Mouse (Mus musculus): Measurements from ENCODE around the gene Tbx20. TPM values are rescaled to one million over a fixed set of nuclear protein-coding genes. Genes with fewer than 3 reads are reported as not detected.
A peak's percentile ranks its signal among the peaks of the same experiment; 100 is the strongest.

The Tbx20 gene
- polyA plus RNA-seq, 1 experiment = not detected

GRCm38 (mm10) chr9:24770149-24770940 lies 3.8 kb downstream of the Tbx20 start:
- no peak for DNase-seq (ENCODE audit: extremely low spot score in 1 of 2, low spot score in 1 of 2)

- no peak for DNase-seq (ENCODE audit: extremely low spot score in 1 of 2, low spot score in 1 of 2)
Measured at GRCm38 (mm10) chr9:24769611-24770010, 4.5 kb downstream of the Tbx20 start.

- DNase-seq (ENCODE audit: extremely low spot score in 1 of 2, low spot score in 1 of 2) = no peak
Measured at GRCm38 (mm10) chr9:24767056-24767455, 7.0 kb downstream of the Tbx20 start.

GRCm38 (mm10) chr9:24765572-24765971 lies 8.5 kb downstream of the Tbx20 start:
- no peak for DNase-seq (ENCODE audit: extremely low spot score in 1 of 2, low spot score in 1 of 2)

GRCm38 (mm10) chr9:24760461-24760860 lies 13.6 kb downstream of the Tbx20 start:
- no peak for DNase-seq (ENCODE audit: extremely low spot score in 1 of 2, low spot score in 1 of 2)

- no peak for DNase-seq (ENCODE audit: extremely low spot score in 1 of 2, low spot score in 1 of 2)
Measured at GRCm38 (mm10) chr9:24744958-24745357, 29.1 kb downstream of the Tbx20 start.

GRCm38 (mm10) chr9:24701246-24701645 lies 72.9 kb downstream of the Tbx20 start:
- peak in 1 of 2 experiments; percentile 2 for DNase-seq (ENCODE audit: extremely low spot score in 1 of 2, low spot score in 1 of 2)

GRCm38 (mm10) chr9:24696405-24696778 lies 77.7 kb downstream of the Tbx20 start:
- no peak for DNase-seq (ENCODE audit: extremely low spot score in 1 of 2, low spot score in 1 of 2)

GRCm38 (mm10) chr9:24695700-24696404 lies 78.3 kb downstream of the Tbx20 start, which contains the start of gene Dpy19l2:
Gene Dpy19l2, minus strand, starts transcription at chr9:24696293.
- peak in 1 of 2 experiments; percentile 32 for DNase-seq (ENCODE audit: extremely low spot score in 1 of 2, low spot score in 1 of 2)

Other genes with a start within 250 kb of the Tbx20 start
- gene Cypt4, start 149.1 kb downstream of the Tbx20 start, polyA plus RNA-seq (2012; rRNA removed) = not detected in 2 replicates
- gene Dpy19l2, start 78.0 kb downstream of the Tbx20 start, polyA plus RNA-seq (2012; rRNA removed) = 0.08 and 0.13 TPM in 2 replicates